Mouse (Mus musculus) liver, adult 2 months (tissue): Measurements from ENCODE around the gene Thada. TPM values are rescaled to one million over a fixed set of nuclear protein-coding genes. Genes with fewer than 3 reads are reported as not detected.

ENCODE experiments used
- DNase-seq: peaks from one replicate; pipeline ENCODE4 v3.0.0-alpha.2; 2011; ENCODE audit warnings: low read depth, low spot score; ENCODE audit errors: extremely low read depth
- H3K27ac ChIP-seq: fragments of 200-500 bp; replicated peaks from 2 replicates; pipeline ENCODE4 v1.5.1; 2012; ENCODE audit warnings: low read depth, mild to moderate bottlenecking, control low read depth, inconsistent platforms, low read length; ENCODE audit not compliant: insufficient read depth
- H3K27me3 ChIP-seq: fragments of 200-500 bp; 2 replicates; pipeline ENCODE4 v1.6.1; 2012; ENCODE audit warnings: mild to moderate bottlenecking, moderate library complexity, low read length, inconsistent platforms; ENCODE audit not compliant: control insufficient read depth, insufficient read depth
- H3K36me3 ChIP-seq: fragments of 200-500 bp; 2 replicates; pipeline ENCODE4 v1.6.1; 2012; ENCODE audit warnings: low read length, inconsistent platforms; ENCODE audit not compliant: control insufficient read depth, insufficient read depth
- H3K4me1 ChIP-seq: fragments of 200-500 bp; 2 replicates; pipeline ENCODE4 v1.6.1; 2011; ENCODE audit warnings: low read length; ENCODE audit not compliant: control insufficient read depth, insufficient read depth
- H3K4me3 ChIP-seq: fragments of 200-500 bp; 2 replicates; pipeline ENCODE4 v1.5.1; 2011; ENCODE audit warnings: low read depth, mild to moderate bottlenecking, control low read depth, low read length, moderate library complexity; ENCODE audit not compliant: insufficient read depth
- H3K79me2 ChIP-seq: fragments of 200-500 bp; 2 replicates; pipeline ENCODE4 v1.6.1; 2012; ENCODE audit warnings: inconsistent platforms, mild to moderate bottlenecking, low read length, moderate library complexity; ENCODE audit not compliant: control insufficient read depth, insufficient read depth
- H3K9ac ChIP-seq: fragments of 200-500 bp; 2 replicates; pipeline ENCODE4 v1.6.1; 2012; ENCODE audit warnings: low read depth, mild to moderate bottlenecking, control low read depth, inconsistent platforms, low read length
- CTCF ChIP-seq: fragments of 200-500 bp; IDR thresholded peaks from 2 replicates; pipeline ENCODE4 v1.5.1; 2011; ENCODE audit warnings: low read depth, low read length, control low read depth
- POLR2A ChIP-seq: fragments of 200-500 bp; IDR thresholded peaks from 2 replicates; pipeline ENCODE4 v1.6.1; 2011; ENCODE audit warnings: low read length, control low read depth; ENCODE audit not compliant: insufficient read depth; ENCODE audit errors: extremely low read depth
- WGBS: fragments of 180-500 bp; shearing (Covaris S2); methylation state at CpG from one replicate; pipeline ENCODE4 v1.1.7; 2018; 5-methylcytosine and 5-hydroxymethylcytosine counted together
- polyA plus RNA-seq: library from polyadenylated mRNA; depleted of rRNA; stranded (reverse); fragments of >200 nt; gene quantifications from 2 replicates; pipeline ENCODE4 v1.2.3, GENCODE M21; 2012; rRNA removed
- total RNA-seq: library from RNA; depleted of rRNA; stranded (reverse); fragments of >200 nt; gene quantifications from 2 replicates; pipeline ENCODE4 v1.2.3, GENCODE M21; 2014; rRNA removed

The Thada gene
- total and polyA plus RNA-seq, 2 experiments = 2.8 to 6.1 TPM

DNA sequence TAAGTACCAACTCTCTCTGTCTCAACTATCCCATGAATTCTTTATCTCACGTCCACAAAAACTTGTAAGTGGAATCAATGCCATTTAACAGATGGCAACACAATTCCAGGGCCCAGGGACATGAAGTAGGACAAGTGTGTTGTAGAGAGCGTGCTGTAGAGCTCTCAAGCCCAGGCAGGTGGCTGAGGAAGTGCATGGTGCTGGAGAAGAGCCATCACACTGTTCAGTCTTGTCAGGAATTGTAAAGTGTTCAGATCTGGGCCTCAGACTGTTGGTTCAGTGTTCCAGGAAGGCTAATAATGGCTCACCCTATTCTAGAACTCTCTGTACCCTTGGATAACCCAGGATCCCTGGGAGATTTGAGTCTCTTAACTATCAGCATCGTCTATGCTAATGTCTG, 321.9 kb downstream of the Thada start:
- Histone ChIP-seq H3K79me2 (no peaks in the 10 kb centered on the region), H3K27me3 (no peaks in the 10 kb centered on the region), H3K4me1 (peaks cover 14% of the 10 kb centered on the region; the same call in 1 of the 2 replicates), H3K9ac (no peak overlapping the region), H3K27ac (no peak overlapping the region), H3K4me3 (no peak overlapping the region), H3K36me3 (no peaks in the 10 kb centered on the region)
- no peak for DNase-seq
- no peak for TF ChIP-seq POLR2A
- TF ChIP-seq CTCF = no peak
- WGBS = 93% methylated on average over 3 of the region's 3 CpGs

DNA sequence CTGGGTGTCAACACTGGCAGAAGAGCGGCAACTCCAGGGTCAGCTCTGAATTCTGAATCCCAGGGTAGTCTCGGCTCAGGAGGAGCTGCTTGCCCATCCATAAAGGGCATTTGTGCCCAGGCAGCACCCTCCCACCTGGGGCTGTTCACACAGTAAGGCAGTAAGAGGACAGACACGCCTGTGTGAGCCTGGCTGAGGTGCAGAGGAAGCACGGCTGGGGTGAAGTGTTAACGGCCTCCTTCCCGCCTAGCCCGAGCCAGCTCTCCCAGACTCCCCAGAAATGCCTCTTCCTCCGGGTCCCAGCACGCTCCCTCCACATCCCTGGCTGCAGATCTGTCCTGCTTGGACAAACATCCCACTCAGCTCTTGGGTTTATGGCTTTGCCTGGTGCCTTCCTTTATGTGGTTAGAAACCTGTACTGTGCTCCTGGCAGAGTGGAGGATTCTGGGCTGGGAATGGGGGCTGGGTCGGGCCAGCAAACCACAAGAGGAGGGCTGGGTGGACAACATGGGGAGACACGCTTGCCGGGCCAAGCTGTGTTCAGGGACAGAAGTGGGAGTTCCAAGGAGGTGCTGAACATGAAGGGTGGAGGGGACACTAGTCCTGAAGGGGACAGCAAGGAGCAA, 322.7 kb downstream of the Thada start:
- no peak for TF ChIP-seq POLR2A
- no peak for TF ChIP-seq CTCF
- Histone ChIP-seq H3K27me3 (no peaks in the 10 kb centered on the region), H3K79me2 (no peaks in the 10 kb centered on the region), H3K9ac (no peak overlapping the region), H3K36me3 (no peaks in the 10 kb centered on the region), H3K27ac (no peak overlapping the region), H3K4me1 (peaks cover 14% of the 10 kb centered on the region; the same call in 1 of the 2 replicates), H3K4me3 (no peak overlapping the region)
- no peak for DNase-seq
- WGBS = 79% methylated on average over 12 of the region's 12 CpGs

DNA sequence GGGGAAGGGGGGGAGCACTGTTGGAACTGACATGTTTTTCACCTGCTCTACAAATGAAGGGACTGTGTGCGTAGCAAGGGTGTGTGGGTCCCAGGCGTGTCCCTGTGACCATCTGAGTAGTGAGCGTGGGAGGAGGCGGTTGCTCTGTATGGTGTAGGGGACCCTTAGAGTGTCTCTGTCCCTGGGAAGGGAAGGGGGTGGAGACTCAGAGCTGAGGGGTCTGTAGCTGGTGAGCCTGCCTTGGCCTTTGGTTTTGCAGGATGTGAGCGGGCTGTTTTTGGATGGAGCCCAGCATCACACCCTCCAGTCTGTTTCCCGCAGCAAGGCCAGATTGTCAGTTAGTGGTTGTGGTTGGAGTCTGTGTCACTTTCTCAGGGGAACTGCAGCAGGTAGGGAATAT, 324.3 kb downstream of the Thada start:
- WGBS = 82% methylated on average over 6 of the region's 6 CpGs
- H3K9ac ChIP-seq = no peak overlapping the region
- peaks cover 22% of the 10 kb centered on the region; the same call in 1 of the 2 replicates for H3K4me1 ChIP-seq

DNA sequence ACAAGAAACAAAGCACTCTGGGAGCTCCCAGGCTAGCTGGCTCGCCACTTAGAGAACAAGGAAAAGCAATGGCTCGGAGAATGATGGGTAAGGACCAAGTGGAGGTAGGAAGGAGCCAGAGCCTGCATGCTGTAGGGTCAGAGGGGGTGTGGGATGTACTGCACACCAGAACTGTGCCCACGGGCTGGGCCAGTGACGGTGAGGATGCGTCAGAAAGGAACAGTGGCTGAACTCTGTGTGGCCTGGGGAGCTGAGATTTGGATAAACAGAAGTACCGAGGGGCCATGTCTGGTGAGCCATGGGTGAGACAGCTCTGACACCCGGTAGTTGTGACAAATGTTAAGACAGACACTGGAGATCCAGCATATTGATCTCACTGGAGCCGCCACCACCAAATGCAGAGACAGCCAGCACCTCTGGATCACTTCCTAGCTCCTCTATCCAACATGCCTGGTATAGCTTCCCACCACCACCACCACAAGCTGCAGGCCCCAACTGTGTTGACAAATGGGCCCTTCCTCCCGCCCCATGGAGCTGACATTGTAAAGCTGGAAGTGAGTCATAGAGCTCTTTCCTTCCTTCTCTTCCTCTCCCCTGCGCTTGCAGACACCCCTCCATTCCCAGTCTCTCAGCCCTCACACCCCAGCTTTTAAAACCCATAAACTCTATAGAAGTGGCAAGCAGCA, 325.0 kb downstream of the Thada start:
- Histone ChIP-seq H3K27ac (peak overlapping the region; percentile 55), H3K36me3 (no peaks in the 10 kb centered on the region), H3K27me3 (no peaks in the 10 kb centered on the region), H3K79me2 (no peaks in the 10 kb centered on the region), H3K4me1 (peaks cover 19% of the 10 kb centered on the region), H3K4me3 (no peak overlapping the region), H3K9ac (no peak overlapping the region)
- no peak for TF ChIP-seq POLR2A
- no peak for TF ChIP-seq CTCF
- 77% methylated on average over 10 of the region's 10 CpGs for WGBS
- DNase-seq = no peak

More for the DNA sequence above, 324.3 kb downstream of the Thada start:
- no peaks in the 10 kb centered on the region for H3K36me3 ChIP-seq
- no peak for DNase-seq
- no peaks in the 10 kb centered on the region for H3K27me3 ChIP-seq
- H3K79me2 ChIP-seq = no peaks in the 10 kb centered on the region
- no peak overlapping the region for H3K4me3 ChIP-seq
- peak overlapping the region; percentile 23 for H3K27ac ChIP-seq
- no peak for TF ChIP-seq CTCF
- TF ChIP-seq POLR2A = no peak

Other genes starting within 250 kb of the Thada start
- gene Plekhh2, start 45.7 kb upstream of the Thada start, total RNA-seq = 0.65 and 1.3 TPM in 2 replicates
- 0.42 and 0.46 TPM in 2 replicates for gene Plekhh2, start 45.7 kb upstream of the Thada start, polyA plus RNA-seq
- gene Dync2li1, start 160.3 kb upstream of the Thada start, total RNA-seq = 0.74 and 1.3 TPM in 2 replicates
- gene Dync2li1, start 160.3 kb upstream of the Thada start, polyA plus RNA-seq = 0.10 TPM in 2 replicates
- gene Abcg8, start 210.1 kb upstream of the Thada start, total RNA-seq = 65.5 and 71.1 TPM in 2 replicates
- 91.6 and 115 TPM in 2 replicates for gene Abcg8, start 210.1 kb upstream of the Thada start, polyA plus RNA-seq
- 109 and 133 TPM in 2 replicates for gene Abcg5, start 216.8 kb upstream of the Thada start, total RNA-seq
- 100 and 118 TPM in 2 replicates for gene Abcg5, start 216.8 kb upstream of the Thada start, polyA plus RNA-seq